Mouse (Mus musculus): ENCODE data around the gene Ankrd55. TPM values are rescaled to one million over a fixed set of nuclear protein-coding genes. Genes with fewer than 3 reads are reported as not detected.
"Not testable (repeated sequence)": the region's sequence is repeated elsewhere in the genome, so short reads cannot be mapped to it uniquely, and the experiment has no call there.

Gene Ankrd55
- total RNA-seq, 1 experiment from 2014 or later: not detected

DNA sequence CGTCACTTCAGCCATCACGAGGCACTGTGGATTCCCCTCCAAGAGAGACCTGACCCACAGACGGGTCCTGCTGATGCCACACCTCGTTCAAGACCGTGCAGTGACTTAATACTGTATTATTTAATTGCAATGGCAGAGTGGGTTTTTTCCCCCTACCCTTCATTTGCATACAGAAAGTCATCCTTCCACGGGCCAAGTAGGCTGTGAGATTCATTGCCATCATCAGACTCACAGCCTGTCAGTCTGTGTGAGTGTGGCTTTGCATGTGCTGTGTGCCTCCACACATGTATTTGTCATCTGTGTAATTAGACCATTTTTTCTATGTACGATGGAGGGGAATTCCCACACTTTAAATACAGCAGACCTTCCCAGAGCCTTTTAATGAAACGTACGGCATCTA, 1.1 kb downstream of the Ankrd55 start:
- no peak for ATAC-seq (replicated peaks; ENCODE audit: insufficient number of reproducible peaks, low FRiP score, low TSS enrichment, poor library complexity, severe bottlenecking)

DNA sequence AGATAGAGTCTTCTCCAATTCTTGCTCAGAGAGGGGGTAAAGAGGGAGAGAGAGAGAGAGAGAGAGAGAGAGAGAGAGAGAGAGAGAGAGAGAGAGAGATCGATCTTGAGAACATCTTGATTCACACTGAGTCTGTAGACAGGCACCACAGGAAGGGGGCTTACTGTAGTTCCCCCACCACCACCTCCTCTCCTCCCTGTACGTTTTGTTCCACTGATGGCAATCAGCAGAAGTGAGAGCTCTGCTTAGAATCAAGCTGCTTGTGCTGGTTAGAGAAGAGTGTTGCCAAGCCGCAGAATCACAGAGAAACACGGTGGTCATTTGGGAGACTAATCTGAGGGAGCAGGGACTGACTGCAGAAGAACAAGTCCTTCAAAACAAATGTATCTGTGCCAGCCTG, 1.7 kb downstream of the Ankrd55 start:
- ATAC-seq (replicated peaks; ENCODE audit: insufficient number of reproducible peaks, low FRiP score, low TSS enrichment, poor library complexity, severe bottlenecking): no peak

DNA sequence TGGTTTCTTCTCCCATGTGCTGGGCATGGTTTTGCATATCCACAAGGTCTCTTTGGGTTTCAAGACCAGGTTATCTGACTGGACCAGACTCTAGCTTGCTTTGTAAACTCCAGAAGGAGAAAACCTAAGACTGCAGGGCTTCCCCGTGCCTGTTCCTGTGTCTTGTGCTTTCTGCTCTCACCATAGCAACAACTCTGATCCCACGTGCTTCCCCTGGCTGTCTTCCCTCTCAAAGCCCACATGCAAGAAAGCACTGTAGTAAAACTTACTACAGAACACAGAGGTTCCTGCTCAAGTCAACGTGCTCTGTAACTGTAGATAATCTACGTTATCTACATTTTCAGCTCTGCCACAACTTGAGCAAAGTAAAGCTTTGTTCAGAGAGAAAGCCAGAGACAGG, 4.2 kb downstream of the Ankrd55 start:
- no peak for ATAC-seq (replicated peaks; ENCODE audit: insufficient number of reproducible peaks, low FRiP score, low TSS enrichment, poor library complexity, severe bottlenecking)

DNA sequence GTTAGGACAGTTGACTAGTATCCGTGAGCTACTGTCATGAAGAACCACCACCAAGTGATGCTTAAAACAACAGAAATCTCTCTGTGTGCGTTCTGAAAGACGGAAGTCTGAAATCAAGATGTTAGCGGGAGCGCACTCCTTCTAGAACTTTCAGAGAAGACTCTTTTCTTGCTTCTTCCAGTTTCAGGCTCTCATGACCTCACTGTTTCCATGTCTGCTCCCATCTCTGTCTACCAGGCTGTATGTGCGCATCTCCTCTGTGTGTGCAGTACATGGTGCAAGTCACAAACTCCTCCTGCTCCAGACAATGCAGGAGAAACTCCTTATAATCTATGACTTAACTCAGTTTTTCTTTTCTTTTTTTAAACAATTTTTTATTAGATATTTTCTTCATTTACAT, 4.8 kb downstream of the Ankrd55 start:
- no peak for ATAC-seq (replicated peaks; ENCODE audit: insufficient number of reproducible peaks, low FRiP score, low TSS enrichment, poor library complexity, severe bottlenecking)

DNA sequence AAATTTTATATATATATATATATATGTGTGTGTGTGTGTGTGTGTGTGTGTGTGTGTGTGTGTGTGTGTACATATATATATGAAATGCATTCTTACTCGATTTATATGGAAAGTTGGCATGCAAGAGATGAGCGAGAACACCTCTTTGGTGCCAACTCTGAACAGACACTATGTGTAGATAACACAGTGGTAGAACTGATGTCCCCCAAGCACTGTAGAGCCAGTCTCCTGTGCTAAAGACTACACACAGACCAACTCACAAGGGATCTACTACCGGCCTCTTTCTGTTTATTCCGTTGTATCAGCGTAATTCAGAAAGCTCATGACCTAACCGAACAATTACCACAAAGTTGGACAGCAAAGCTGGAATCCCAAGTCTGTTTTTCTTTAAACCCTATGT, 6.2 kb downstream of the Ankrd55 start:
- no peak for ATAC-seq (replicated peaks; ENCODE audit: insufficient number of reproducible peaks, low FRiP score, low TSS enrichment, poor library complexity, severe bottlenecking)

DNA sequence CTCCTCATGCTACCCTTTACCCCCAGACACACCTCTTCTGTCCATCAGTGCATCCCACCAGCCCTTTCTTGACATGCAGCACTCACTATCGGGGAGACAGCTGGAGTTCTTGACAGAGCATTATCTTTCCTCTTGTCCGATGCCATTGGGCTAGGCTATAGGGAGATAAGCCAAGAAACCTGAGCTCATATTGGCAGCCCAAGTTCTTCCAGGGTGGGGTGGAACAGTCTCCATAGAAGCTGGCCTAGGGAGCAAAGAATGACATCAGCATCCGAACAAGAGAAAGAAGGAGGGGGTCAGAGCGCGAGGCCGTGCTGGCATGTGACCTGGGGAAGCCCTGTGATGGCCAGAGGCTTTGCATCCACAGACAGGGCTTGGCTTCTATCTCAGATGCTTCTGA, 9.5 kb downstream of the Ankrd55 start:
- no peak for ATAC-seq (replicated peaks; ENCODE audit: insufficient number of reproducible peaks, low FRiP score, low TSS enrichment, poor library complexity, severe bottlenecking)

DNA sequence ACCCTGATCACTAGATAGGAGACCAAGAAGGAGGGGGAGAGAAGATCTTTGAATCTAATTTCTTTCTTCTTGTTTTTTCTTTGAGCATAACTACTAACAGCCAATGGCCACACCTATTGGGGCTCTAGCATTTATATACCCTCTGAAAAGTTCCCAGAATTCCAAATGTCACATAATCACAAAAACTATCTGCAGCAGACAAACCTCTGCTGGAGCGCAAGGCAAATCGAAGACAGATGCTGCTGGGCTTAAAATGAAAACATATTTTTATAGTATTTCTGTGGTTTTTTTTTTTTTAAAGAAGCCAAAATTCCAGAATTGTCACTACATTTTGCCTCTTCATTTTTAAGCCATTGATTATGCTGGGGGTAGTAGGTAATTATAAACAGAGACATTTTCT, 15.2 kb downstream of the Ankrd55 start:
- no peak for ATAC-seq (replicated peaks; ENCODE audit: insufficient number of reproducible peaks, low FRiP score, low TSS enrichment, poor library complexity, severe bottlenecking)

DNA sequence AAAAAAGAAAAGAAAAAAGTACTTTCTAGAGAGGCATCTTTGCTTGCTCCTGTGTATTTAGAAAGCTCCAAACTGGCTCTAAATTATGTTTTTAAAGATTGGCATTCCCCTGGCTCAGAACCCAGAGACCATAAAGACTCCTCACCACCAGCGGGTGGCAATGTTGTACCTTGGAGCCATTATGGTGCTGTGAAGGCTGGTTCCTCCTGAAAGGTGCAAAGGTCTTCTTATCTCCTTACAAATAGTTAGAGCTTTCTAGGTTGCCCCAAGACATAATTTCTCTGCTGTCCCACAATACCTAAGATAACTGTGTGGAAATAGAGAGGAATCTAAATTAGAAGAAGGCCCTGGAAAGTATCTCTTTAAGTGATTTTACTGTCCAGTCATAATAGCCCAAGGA, 20.4 kb downstream of the Ankrd55 start:
- peak; percentile 75; the same call in 1 of the 2 replicates for ATAC-seq (replicated peaks; ENCODE audit: insufficient number of reproducible peaks, low FRiP score, low TSS enrichment, poor library complexity, severe bottlenecking)

DNA sequence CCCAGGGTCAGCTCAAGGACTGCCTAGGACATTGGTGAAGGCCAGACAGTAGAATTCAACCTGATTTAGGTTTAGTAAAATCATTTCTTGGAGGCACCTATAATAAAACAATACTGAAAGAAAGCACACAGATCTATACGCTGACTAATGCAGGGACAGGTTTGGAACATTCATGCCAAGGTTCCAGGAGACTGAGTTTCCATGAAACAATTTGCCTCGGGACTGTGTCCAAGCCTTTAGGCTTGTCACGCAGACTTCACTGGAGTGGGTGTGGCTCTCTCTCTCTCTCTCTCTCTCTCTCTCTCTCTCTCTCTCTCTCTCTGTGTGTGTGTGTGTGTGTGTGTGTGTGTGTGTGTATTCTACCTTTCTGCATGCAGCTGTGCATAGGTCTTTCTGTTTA, 23.4 kb downstream of the Ankrd55 start:
- not testable (repeated sequence) for ATAC-seq (replicated peaks; ENCODE audit: insufficient number of reproducible peaks, low FRiP score, low TSS enrichment, poor library complexity, severe bottlenecking)

DNA sequence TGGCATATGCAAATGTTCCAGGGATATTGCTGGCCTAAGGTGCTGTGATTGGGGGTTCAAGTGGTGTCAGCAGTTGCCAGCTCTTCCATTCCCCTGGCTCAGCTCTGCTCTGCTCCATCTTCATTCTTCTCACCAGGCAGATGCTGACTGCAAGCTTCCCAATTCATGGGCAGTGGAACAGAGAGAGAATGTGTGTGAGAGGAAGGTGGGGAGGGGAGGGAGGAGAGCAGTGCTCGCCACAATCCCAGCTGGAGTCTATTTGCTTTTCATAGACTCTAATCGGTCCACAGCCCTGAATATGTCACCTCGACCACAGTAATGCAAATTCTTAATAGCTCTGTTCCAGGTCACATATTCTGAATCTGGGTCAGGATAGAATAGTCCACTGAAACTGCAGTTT, 27.2 kb downstream of the Ankrd55 start:
- no peak for ATAC-seq (replicated peaks; ENCODE audit: insufficient number of reproducible peaks, low FRiP score, low TSS enrichment, poor library complexity, severe bottlenecking)

DNA sequence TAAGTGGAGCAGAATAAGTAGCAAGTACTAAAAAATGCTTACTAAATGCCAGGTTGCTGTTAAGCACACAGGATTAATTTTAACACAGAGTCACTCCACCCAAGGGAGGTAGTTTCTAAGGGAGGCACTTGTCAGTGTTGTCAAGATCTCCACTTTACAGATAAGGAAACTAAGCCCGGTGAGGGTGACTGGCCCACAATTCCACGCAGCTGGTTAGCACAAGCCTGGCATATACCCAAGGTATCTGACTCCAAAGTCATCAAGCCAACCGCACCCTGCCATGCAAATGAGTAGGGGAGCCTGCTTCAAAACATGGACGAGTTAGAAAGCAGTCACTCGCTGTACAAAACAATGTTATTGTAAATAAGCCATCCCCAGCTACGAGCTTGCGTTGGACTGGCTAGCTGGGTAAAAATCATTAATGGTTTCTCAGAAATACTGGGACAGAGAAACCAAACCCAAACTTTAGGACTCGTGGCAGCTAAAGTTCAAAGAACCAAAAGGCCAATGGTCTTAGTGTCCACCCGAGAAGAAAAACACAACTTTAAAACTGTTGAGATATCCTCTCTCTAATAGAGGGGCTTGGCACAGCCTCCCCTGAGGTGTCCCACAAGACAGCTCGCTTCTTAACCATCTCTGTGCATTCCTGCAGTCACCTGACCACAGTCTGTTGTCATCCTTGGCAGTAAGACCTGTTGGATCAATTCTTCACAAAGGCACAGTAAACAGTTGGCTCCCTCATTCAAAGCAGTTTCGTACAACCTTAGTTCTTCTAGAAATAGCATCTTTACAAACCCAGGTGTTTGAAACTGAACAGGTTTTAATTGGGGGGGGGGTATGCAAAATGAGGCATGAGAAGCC, 28.6 kb downstream of the Ankrd55 start:
- ATAC-seq (replicated peaks; ENCODE audit: insufficient number of reproducible peaks, low FRiP score, low TSS enrichment, poor library complexity, severe bottlenecking): no peak

DNA sequence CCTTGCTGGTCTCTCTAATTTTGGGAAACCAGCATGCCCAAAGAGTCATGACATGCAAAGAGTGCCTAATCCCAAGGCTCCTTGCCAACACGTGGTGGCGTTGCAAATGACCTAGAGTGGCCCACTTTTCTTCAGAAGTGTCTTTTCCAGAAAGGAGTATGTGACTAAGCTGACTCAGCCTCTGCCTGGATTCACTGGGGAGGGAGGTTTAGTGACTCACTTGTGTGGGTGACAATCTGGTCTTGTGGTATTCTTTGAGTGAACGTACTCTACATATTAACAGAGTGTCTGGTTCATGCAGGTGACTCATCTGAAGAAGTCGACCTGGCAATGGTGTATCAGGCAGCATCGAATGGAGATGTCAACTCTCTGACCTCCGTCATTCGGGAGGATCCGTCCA, 29.9 kb downstream of the Ankrd55 start:
- ATAC-seq (replicated peaks; ENCODE audit: insufficient number of reproducible peaks, low FRiP score, low TSS enrichment, poor library complexity, severe bottlenecking): no peak

DNA sequence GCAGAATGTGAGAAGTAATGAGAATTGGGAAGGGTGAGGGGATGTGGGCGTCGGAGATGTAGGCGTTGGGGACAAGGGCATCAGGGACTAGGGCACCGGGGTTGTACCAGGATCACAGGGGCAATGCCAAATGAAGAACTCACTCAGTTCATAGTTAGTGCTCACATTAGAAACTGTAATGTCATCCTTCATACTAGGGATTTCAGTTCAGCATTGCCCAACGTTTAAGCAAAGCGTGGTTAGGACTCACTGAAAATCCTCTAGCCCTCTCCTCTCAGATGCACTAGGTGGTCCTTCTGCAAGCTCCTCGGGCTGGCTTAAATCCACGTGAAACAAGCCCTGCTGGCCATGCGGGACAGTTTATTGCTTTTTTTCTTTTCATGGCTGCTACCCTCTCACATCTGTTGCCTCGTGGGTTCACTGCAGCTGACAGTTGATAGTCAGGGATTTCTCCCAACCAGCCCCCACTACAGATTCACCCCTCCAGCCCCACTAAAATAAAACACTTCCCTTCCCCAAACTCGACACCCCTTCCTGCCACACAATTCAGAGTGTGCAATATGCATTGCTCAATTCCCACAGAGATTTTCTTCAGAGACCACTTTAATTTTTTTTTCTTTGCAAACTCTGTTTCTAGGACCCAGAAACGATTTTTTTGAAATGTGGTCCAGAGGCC, 35.5 kb downstream of the Ankrd55 start:
- ATAC-seq (replicated peaks; ENCODE audit: insufficient number of reproducible peaks, low FRiP score, low TSS enrichment, poor library complexity, severe bottlenecking): 0 out of 2 replicates have a peak, but pooled peaks have one; percentile 22

DNA sequence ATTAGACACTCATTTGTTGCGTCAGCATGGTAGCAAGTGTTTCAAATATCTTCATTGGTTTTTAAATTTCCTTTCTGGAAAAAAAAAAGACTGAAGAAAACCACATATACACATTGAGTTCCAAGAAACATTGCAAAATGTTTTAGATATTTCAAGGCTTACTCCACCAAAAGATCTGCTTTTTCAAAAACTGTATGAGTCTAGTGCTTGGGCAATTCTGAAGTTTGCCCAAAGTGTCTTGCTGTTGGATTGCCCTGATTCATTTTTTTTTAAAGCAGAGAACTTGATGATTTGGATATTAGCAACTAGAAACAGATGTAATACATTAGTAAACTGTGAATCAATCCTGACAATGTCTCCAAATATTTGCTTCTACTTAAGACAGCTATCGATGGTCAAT, 36.9 kb downstream of the Ankrd55 start:
- no peak for ATAC-seq (replicated peaks; ENCODE audit: insufficient number of reproducible peaks, low FRiP score, low TSS enrichment, poor library complexity, severe bottlenecking)

DNA sequence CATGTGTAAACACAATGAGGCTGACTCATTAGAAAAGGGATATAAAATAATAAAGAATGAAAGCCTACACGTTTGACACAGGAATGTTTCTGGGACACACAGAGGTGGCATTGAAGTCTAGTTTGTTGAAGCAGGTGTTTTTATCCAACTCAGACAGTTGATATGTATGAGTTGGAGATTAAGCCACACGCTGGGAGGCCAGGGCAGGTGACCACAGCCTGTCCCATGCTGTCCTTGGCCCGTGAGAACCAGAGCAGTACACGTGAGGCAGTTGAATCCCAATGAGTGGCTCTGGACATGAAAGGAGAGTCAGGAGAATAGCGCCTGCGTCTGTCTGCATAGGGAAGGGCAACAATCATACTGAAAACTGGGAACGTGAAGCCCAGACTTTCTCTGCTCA, 38.2 kb downstream of the Ankrd55 start:
- no peak for ATAC-seq (replicated peaks; ENCODE audit: insufficient number of reproducible peaks, low FRiP score, low TSS enrichment, poor library complexity, severe bottlenecking)

DNA sequence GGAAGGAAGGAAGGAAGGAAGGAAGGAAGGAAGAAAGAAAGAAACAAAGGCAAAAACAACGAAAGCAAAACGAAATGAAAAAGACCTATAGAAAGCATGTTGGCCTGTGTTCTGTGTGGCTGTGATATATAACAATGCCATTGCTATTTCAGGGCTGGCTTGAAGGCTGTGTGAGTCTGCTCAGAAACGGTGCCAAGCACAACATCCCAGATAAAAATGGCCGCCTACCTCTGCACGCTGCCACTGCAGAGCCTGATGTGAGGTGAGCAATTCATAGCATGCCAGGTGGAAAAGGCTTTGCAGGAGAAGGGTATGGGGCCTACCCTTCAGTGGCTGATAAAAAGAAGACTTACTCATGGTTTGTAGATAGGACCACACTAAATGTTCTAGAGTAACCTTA, 38.7 kb downstream of the Ankrd55 start:
- ATAC-seq (replicated peaks; ENCODE audit: insufficient number of reproducible peaks, low FRiP score, low TSS enrichment, poor library complexity, severe bottlenecking): no peak

DNA sequence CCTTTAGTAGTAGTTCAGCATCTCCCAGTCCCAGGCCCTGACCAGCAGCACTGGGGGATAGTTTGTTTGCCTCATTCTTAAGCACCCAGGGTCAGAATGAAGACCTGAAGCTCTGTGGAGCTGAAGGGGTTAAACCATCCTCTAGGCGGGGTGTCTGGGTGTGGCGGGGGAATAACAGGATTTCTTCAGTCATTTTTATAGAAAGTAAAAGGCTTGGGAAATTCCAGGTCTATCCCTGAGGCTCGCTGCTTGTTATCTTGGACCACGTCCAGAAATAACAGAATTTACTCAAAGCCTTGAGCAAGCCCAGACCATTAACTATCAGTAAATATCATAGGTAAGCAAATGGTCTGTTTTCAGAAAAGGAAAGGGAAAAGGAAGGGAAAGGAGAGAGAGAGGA, 39.3 kb downstream of the Ankrd55 start:
- ATAC-seq (replicated peaks; ENCODE audit: insufficient number of reproducible peaks, low FRiP score, low TSS enrichment, poor library complexity, severe bottlenecking): no peak

DNA sequence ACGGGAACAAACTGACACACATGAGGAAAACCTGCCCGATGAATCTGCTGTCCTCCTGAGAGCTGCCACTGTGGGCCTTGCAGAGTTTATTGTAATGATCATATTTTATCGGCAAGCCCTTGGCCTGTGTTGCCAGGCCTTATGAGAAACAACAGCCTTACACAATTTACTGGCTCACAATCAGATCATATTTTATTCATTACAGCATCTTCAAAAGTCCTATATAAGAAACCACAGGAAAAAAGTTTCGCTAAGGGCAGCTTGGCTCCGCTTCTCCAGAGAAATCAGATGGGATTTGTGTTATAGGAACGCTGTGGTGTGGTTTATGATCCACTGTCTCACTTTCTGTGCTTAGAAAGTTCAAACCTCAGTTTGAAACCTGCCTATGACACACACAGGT, 42.0 kb downstream of the Ankrd55 start:
- ATAC-seq (replicated peaks; ENCODE audit: insufficient number of reproducible peaks, low FRiP score, low TSS enrichment, poor library complexity, severe bottlenecking): no peak

DNA sequence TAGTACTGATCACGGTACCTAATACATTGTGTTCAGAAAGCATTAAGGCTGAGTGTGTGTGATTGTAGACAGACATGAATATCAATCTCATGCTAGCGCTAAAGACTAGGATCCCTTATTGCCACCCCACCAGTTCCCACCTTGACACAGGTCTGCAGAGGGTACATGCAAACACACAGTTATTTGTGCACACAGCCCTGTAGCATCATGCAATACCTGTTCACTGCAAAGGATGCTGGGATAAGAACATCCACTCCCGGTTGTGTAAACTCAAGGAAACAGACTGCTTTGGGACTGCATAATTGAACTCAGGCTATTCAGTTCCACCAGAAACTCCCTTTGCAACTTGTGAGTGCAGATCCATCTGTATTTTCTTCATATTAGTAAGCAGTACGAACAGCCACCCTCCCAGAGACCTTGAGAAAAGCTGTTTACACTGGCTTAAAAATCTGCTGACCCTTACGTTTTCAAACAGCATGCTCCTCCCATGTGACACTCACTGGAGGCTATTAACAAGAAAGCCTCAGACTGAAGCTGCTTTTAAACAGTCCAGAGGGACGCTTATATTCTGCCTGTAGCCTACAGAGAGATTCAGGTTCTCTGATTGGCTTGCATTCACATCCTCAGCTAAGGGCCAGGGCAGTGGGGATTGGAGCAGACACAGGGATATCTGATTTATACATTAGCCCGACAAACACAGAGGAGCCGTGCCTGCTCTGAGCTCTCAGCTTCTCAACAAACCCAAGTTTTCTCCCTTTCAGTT, 42.8 kb downstream of the Ankrd55 start:
- ATAC-seq (replicated peaks; ENCODE audit: insufficient number of reproducible peaks, low FRiP score, low TSS enrichment, poor library complexity, severe bottlenecking): no peak

DNA sequence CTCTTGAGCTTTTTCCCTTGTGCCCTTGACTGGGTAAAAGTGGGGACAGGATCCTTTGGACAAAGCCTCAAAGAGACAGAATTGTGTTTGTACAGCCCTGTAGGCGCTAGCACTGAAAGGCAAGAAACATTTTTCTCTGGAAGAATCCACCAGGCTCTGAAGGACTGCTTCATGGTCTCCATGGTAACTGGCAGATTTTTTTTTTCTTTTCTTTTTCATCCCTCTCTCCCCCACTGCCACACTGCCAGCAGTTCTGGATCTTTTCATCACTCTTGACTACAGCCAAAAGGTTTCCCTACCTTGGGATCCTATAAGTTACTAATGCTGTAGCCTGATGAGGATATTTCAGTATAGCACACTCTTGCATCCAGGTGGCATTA, 43.4 kb downstream of the Ankrd55 start:
- no peak for ATAC-seq (replicated peaks; ENCODE audit: insufficient number of reproducible peaks, low FRiP score, low TSS enrichment, poor library complexity, severe bottlenecking)
